Mouse (Mus musculus): ENCODE results near the gene Ak4. TPM values are rescaled to one million over a fixed set of nuclear protein-coding genes. Genes with fewer than 3 reads are reported as not detected.

The Ak4 gene
- polyA plus RNA-seq, 1 experiment: 9.1 TPM

DNA sequence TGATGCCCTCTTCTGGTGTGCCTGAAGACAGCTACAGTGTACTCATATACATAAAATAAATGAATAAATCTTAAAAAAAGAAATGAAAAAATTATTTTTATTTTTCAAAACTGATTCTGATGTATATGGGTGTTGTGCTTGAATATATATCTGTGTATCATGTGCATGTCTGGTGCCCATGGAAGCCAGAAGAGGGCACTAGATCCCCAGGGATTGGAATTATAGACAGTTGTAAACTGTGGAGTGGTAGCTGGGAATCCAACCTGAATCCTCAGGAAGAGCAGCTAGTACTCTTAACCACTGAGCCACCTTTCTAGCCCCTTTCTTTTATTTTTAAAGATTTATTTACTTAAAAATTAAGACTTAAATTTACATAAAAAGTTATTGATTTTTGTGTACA is 87.3 kb downstream of the Ak4 start:
- TF ChIP-seq CTCF (IDR thresholded peaks at IDR 0.05; ENCODE audit: borderline replicate concordance, extremely low read depth, insufficient read depth, insufficient read length) (no peak), POLR2A (IDR thresholded peaks at IDR 0.05; ENCODE audit: borderline replicate concordance, extremely low read depth, insufficient read depth, insufficient read length, poor library complexity, severe bottlenecking) (no peak)
- no peak for DNase-seq (ENCODE audit: low read depth)

DNA sequence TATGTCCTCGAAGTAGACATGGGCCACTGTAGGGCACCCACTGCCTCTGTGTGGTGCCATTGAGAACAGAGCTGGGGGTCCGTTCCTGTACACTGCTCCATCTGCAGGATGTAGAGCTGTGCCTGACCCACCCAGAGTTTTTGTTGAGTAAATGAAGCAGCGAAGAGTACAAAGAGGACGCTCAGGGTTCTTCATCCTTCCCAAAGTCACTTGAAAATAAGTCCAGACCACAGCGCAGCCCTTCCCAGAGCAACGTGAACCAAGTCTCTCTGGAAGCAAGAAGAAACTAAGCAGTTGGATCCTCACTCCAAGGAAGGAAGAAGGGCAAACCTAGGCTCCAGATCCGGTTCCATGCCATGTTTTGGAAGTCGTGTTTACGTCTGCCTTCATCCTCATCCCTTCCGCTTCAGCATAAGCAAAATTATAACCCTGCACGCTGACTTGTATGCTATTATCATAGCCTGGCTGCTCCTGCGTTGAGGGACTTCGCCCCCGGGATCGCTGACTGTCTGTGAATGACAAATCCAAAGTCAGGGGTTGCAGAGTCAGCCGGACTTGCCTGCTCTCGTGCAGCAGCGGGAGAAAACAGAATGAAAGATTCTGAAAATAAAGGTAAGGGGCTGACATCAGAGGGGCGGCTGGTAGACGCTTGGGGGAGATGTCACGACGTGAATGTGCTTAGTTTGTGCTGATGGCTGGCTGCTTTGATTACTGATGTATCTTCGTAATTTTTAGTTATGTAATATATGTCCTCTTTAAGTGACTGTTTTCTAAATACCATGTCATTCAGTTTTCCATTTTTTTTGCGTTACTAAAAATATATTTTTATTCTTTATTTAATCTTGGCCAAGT is 88.7 kb downstream of the Ak4 start:
- TF ChIP-seq POLR2A (IDR thresholded peaks at IDR 0.05; ENCODE audit: borderline replicate concordance, extremely low read depth, insufficient read depth, insufficient read length, poor library complexity, severe bottlenecking) (no peak), CTCF (IDR thresholded peaks at IDR 0.05; ENCODE audit: borderline replicate concordance, extremely low read depth, insufficient read depth, insufficient read length) (no peak)
- DNase-seq (ENCODE audit: low read depth): peak; percentile 90

- peak; percentile 37 for DNase-seq (ENCODE audit: low read depth)
- TF ChIP-seq POLR2A (IDR thresholded peaks at IDR 0.05; ENCODE audit: borderline replicate concordance, extremely low read depth, insufficient read depth, insufficient read length, poor library complexity, severe bottlenecking): no peak
- TF ChIP-seq CTCF (IDR thresholded peaks at IDR 0.05; ENCODE audit: borderline replicate concordance, extremely low read depth, insufficient read depth, insufficient read length): no peak
Measured at GRCm38 (mm10) chr4:101508431-101508830, 89.4 kb downstream of the Ak4 start.

DNA sequence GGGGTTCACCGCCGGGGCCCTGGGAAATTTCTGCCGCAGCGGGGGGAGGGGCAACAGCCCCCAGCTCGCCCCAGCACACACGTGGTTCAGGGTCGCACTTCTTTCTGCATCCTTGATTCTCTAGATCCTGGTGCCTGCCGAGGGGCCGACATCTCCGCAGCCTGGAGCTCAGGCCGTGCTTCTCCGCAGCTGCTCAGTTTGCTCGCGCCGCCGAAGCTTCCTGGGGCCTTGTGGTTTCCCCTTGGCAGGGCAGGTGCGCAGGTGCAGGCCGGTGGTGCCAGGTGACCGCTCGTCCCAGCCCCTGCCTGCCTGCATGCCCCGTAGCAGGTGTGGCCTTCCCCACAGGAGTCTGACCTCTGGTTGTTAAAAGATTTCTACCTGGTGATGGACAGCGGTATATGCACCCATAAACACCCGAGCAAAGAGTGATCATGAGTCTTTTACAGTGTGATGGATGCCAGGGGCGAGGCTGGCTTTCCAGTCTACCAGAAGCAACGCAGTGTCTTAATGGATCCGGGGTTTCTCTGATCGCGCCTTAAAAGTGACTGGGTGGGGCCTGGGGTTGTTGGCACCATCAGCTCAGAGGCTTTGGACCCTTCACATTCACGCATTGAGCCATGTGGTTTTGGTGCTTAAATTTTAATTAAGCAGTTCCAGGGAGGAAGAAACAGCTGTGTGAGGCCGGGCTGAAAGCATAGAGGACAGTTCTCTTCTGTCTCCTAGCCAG is 89.9 kb downstream of the Ak4 start:
- peak; percentile 65 for DNase-seq (ENCODE audit: low read depth)
- TF ChIP-seq POLR2A (IDR thresholded peaks at IDR 0.05; ENCODE audit: borderline replicate concordance, extremely low read depth, insufficient read depth, insufficient read length, poor library complexity, severe bottlenecking): no peak
- no peak for TF ChIP-seq CTCF (IDR thresholded peaks at IDR 0.05; ENCODE audit: borderline replicate concordance, extremely low read depth, insufficient read depth, insufficient read length)

DNA sequence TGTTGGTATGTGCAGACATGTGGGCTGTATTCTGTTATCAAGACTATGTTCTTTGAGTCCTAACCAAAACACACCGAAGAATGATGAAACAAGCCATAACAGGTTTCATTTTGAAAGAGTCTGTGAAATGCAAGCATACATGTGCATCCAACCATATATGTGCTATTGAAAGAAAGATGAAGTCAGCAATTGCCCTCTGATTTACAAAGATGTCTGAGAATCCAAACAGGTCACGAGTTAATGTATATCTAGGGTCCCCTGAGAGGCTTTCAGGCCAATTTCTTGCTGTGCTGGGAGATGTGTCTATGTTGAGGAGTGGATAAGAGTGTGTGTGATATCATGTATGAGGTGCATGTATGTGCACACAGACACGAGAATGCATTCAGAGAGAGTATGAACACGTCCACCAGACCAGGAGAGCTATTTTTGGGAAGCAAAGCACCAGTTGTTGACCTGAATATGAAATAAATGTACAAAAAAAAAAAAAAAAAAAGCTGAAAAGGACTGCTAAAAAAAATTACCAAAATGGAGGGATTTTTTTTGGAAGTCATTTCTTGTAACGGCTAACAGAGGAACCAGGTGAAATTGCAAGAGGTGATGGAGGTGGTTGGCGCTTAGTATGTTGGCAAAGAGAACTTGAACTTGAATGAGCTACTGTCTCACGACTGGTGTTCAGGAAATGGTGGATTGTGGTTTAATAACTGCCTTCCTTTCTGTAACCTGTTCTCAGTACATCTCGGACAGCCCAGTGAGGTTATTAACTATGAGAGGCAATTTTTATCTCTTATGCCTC is 91.2 kb downstream of the Ak4 start:
- no peak for TF ChIP-seq POLR2A (IDR thresholded peaks at IDR 0.05; ENCODE audit: borderline replicate concordance, extremely low read depth, insufficient read depth, insufficient read length, poor library complexity, severe bottlenecking)
- no peak for TF ChIP-seq CTCF (IDR thresholded peaks at IDR 0.05; ENCODE audit: borderline replicate concordance, extremely low read depth, insufficient read depth, insufficient read length)
- no peak for DNase-seq (ENCODE audit: low read depth)

- DNase-seq (ENCODE audit: low read depth): no peak
- TF ChIP-seq CTCF (IDR thresholded peaks at IDR 0.05; ENCODE audit: borderline replicate concordance, extremely low read depth, insufficient read depth, insufficient read length) (no peak), POLR2A (IDR thresholded peaks at IDR 0.05; ENCODE audit: borderline replicate concordance, extremely low read depth, insufficient read depth, insufficient read length, poor library complexity, severe bottlenecking) (no peak)
Measured at GRCm38 (mm10) chr4:101510904-101511210, 91.8 kb downstream of the Ak4 start.

- TF ChIP-seq CTCF (IDR thresholded peaks at IDR 0.05; ENCODE audit: borderline replicate concordance, extremely low read depth, insufficient read depth, insufficient read length) (no peak), POLR2A (IDR thresholded peaks at IDR 0.05; ENCODE audit: borderline replicate concordance, extremely low read depth, insufficient read depth, insufficient read length, poor library complexity, severe bottlenecking) (no peak)
- DNase-seq (ENCODE audit: low read depth): no peak
Measured at GRCm38 (mm10) chr4:101511768-101512521, 92.9 kb downstream of the Ak4 start.

DNA sequence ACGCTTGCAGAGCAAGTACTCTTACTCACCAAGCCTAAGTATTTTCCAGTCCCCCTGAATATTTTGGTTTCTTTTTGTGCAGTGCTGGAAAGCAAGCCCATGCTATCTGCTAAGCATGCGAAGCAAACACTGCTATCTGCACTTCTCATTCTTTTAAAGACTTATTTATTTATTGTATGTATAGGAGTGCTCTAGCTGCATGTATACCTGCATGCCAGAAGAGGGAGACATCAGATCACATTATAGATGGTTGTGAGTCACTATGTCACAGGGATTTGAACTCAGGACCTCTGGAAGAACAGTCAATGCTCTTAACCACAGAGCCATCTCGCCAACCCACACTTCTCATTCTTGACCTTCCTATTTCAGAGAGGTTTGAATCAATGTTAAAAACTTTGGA is 94.2 kb downstream of the Ak4 start:
- peak; percentile 15 for DNase-seq (ENCODE audit: low read depth)
- TF ChIP-seq CTCF (IDR thresholded peaks at IDR 0.05; ENCODE audit: borderline replicate concordance, extremely low read depth, insufficient read depth, insufficient read length): no peak
- no peak for TF ChIP-seq POLR2A (IDR thresholded peaks at IDR 0.05; ENCODE audit: borderline replicate concordance, extremely low read depth, insufficient read depth, insufficient read length, poor library complexity, severe bottlenecking)

DNA sequence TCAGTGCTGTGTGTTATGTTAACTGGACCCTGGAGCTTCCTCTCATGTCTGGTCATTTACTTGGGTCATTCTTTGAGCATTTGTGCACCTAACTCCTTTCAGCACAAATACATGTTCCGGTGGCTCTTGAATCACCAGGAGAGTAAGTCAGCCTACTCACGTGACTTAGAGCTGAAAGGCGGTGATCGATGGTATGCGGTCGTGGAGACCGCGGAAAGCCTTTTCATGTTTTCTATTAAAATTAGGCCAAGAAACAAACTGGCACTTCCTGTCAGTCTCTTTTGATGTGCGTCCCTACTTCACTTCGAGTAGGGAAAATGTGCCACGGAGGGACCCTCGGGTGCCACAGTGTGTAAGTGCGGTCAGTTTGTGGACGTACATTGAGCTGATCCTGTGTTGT is 96.8 kb downstream of the Ak4 start:
- no peak for DNase-seq (ENCODE audit: low read depth)
- TF ChIP-seq CTCF (IDR thresholded peaks at IDR 0.05; ENCODE audit: borderline replicate concordance, extremely low read depth, insufficient read depth, insufficient read length) (no peak), POLR2A (IDR thresholded peaks at IDR 0.05; ENCODE audit: borderline replicate concordance, extremely low read depth, insufficient read depth, insufficient read length, poor library complexity, severe bottlenecking) (no peak)

Other genes with a start within 250 kb of the Ak4 start
- 33.2 and 50.2 TPM in 2 replicates for gene Jak1, start 154.0 kb upstream of the Ak4 start, polyA plus RNA-seq (2012; rRNA removed)
- gene Dnajc6, start 77.4 kb downstream of the Ak4 start, polyA plus RNA-seq (2012; rRNA removed): 37.1 and 56.5 TPM in 2 replicates
- gene Leprot, start 228.4 kb downstream of the Ak4 start, polyA plus RNA-seq (2012; rRNA removed): 83.5 and 100.0 TPM in 2 replicates

Data from brain, embryonic 14.5 days (tissue).